Mouse (Mus musculus): Measurements from ENCODE around the gene Tsn. TPM values are rescaled to one million over a fixed set of nuclear protein-coding genes. Genes with fewer than 3 reads are reported as not detected.

Tsn gene
- polyA plus RNA-seq, 1 experiment from 2014 or later, result 307 TPM

GRCm38 (mm10) chr1:118297719-118298118, 13.8 kb downstream of the Tsn start:
- Histone ChIP-seq H3K4me2 (no peak overlapping the region), H3K4me3 (no peak overlapping the region), H3K27me3 (no peaks in the 10 kb centered on the region), H3K9me3 (no peaks in the 10 kb centered on the region), H3K4me1 (0 out of 2 replicates have a peak, but pooled peaks cover 3% of the 10 kb centered on the region), H3K9ac (no peak overlapping the region), H3K27ac (no peak overlapping the region), H3K36me3 (peaks cover 63% of the 10 kb centered on the region)
- 90% methylated on average over 2 of the region's 2 CpGs for WGBS
- ATAC-seq (ENCODE audit: borderline replicate concordance, extremely low read depth, low FRiP score, low TSS enrichment), result no peak

GRCm38 (mm10) chr1:118296673-118297072, 14.9 kb downstream of the Tsn start:
- Histone ChIP-seq H3K27ac (no peak overlapping the region), H3K9me3 (no peaks in the 10 kb centered on the region), H3K36me3 (peaks cover 53% of the 10 kb centered on the region), H3K4me3 (no peak overlapping the region), H3K27me3 (no peaks in the 10 kb centered on the region), H3K4me2 (no peak overlapping the region), H3K9ac (no peak overlapping the region), H3K4me1 (0 out of 2 replicates have a peak, but pooled peaks cover 3% of the 10 kb centered on the region)
- no peak for ATAC-seq (ENCODE audit: borderline replicate concordance, extremely low read depth, low FRiP score, low TSS enrichment)
- WGBS, result 65% methylated on average over 3 of the region's 3 CpGs

- Histone ChIP-seq H3K4me3 (no peak overlapping the region), H3K4me1 (0 out of 2 replicates have a peak, but pooled peaks cover 3% of the 10 kb centered on the region), H3K27ac (no peak overlapping the region), H3K9ac (no peak overlapping the region), H3K27me3 (no peaks in the 10 kb centered on the region), H3K4me2 (no peak overlapping the region), H3K9me3 (no peaks in the 10 kb centered on the region), H3K36me3 (peaks cover 35% of the 10 kb centered on the region)
- ATAC-seq (ENCODE audit: borderline replicate concordance, extremely low read depth, low FRiP score, low TSS enrichment), result no peak; the same call in 1 of the 2 replicates
- WGBS, result 62% methylated on average over 5 of the region's 5 CpGs
These were observed 16.7 kb downstream of the Tsn start for GRCm38 (mm10) chr1:118294826-118295225.

- 92% methylated on average over 3 of the region's 3 CpGs for WGBS
- H3K4me3 ChIP-seq, result no peak overlapping the region
- H3K9me3 ChIP-seq, result no peaks in the 10 kb centered on the region
- H3K9ac ChIP-seq, result no peak overlapping the region
- H3K36me3 ChIP-seq, result peaks cover 29% of the 10 kb centered on the region
- no peak overlapping the region for H3K4me2 ChIP-seq
- H3K27ac ChIP-seq, result no peak overlapping the region
- ATAC-seq (ENCODE audit: borderline replicate concordance, extremely low read depth, low FRiP score, low TSS enrichment), result no peak
- no peaks in the 10 kb centered on the region for H3K27me3 ChIP-seq
- 0 out of 2 replicates have a peak, but pooled peaks cover 3% of the 10 kb centered on the region for H3K4me1 ChIP-seq
These were observed 17.3 kb downstream of the Tsn start for GRCm38 (mm10) chr1:118294192-118294591.

GRCm38 (mm10) chr1:118292291-118292690, 19.2 kb downstream of the Tsn start:
- 84% methylated on average over 4 of the region's 4 CpGs for WGBS
- H3K27ac ChIP-seq, result no peak overlapping the region
- H3K4me3 ChIP-seq, result no peak overlapping the region
- peaks cover 10% of the 10 kb centered on the region for H3K36me3 ChIP-seq
- H3K9ac ChIP-seq, result no peak overlapping the region
- no peak overlapping the region for H3K4me2 ChIP-seq
- ATAC-seq (ENCODE audit: borderline replicate concordance, extremely low read depth, low FRiP score, low TSS enrichment), result no peak
- H3K9me3 ChIP-seq, result no peaks in the 10 kb centered on the region
- H3K4me1 ChIP-seq, result 0 out of 2 replicates have a peak, but pooled peaks cover 3% of the 10 kb centered on the region
- no peaks in the 10 kb centered on the region for H3K27me3 ChIP-seq

- 24% methylated on average over 2 of the region's 2 CpGs for WGBS
- no peak overlapping the region for H3K4me2 ChIP-seq
- no peak overlapping the region for H3K4me3 ChIP-seq
- H3K36me3 ChIP-seq, result no peaks in the 10 kb centered on the region
- no peaks in the 10 kb centered on the region for H3K4me1 ChIP-seq
- no peaks in the 10 kb centered on the region for H3K27me3 ChIP-seq
- no peak overlapping the region for H3K9ac ChIP-seq
- ATAC-seq (ENCODE audit: borderline replicate concordance, extremely low read depth, low FRiP score, low TSS enrichment), result no peak
- no peak overlapping the region for H3K27ac ChIP-seq
- H3K9me3 ChIP-seq, result no peaks in the 10 kb centered on the region
These were observed 36.4 kb downstream of the Tsn start for GRCm38 (mm10) chr1:118275139-118275538.

GRCm38 (mm10) chr1:118251931-118252330, 59.6 kb downstream of the Tsn start:
- no peak overlapping the region for H3K9ac ChIP-seq
- no peak overlapping the region for H3K27ac ChIP-seq
- ATAC-seq (ENCODE audit: borderline replicate concordance, extremely low read depth, low FRiP score, low TSS enrichment), result no peak
- no peaks in the 10 kb centered on the region for H3K4me1 ChIP-seq
- no peaks in the 10 kb centered on the region for H3K36me3 ChIP-seq
- no peaks in the 10 kb centered on the region for H3K27me3 ChIP-seq
- WGBS, result 55% methylated on average over 2 of the region's 2 CpGs
- no peaks in the 10 kb centered on the region for H3K9me3 ChIP-seq
- H3K4me2 ChIP-seq, result no peak overlapping the region
- H3K4me3 ChIP-seq, result no peak overlapping the region

Other genes with a start within 250 kb of the Tsn start
- gene Gm29106, start 135.2 kb downstream of the Tsn start, polyA plus RNA-seq (2015; fragmentation: Nextera tagmentation; extraction: Ambion mirVana), result 0.09 TPM in 1 of 2 replicates, not detected in the other
- 71.7 and 71.9 TPM in 2 replicates for gene Nifk, start 10.1 kb upstream of the Tsn start, polyA plus RNA-seq (2015; fragmentation: Nextera tagmentation; extraction: Ambion mirVana)
- gene Clasp1, start 77.3 kb upstream of the Tsn start, polyA plus RNA-seq (2015; fragmentation: Nextera tagmentation; extraction: Ambion mirVana), result 40.1 and 44.1 TPM in 2 replicates